ENCODE assay signal across 8 mouse cellular contexts in genomic region chr10:81192270-81192967, GRCm38 (mm10). TPM values are rescaled to one million over a fixed set of nuclear protein-coding genes. Genes with fewer than 3 reads are reported as not detected.
DNase-seq lines count a peak whose midpoint lies in the region; ATAC-seq and TF ChIP-seq lines count a peak whose summit lies in the region.

No protein-coding gene starts in this region.

- peaks cover 13% of the 10 kb centered on the region for H3K4me1 ChIP-seq in forebrain, embryonic 11.5 days (replicated peaks; ENCODE audit: control insufficient read depth, insufficient read depth, low read length)
- peaks cover 14% of the 10 kb centered on the region; the same call in 1 of the 2 replicates for H3K4me1 ChIP-seq in heart, postnatal 0 days (ENCODE audit: control insufficient read depth, insufficient read depth)
- peaks cover 0 to 15% of the 10 kb centered on the region in 2 experiments; a peak in 3 of 4 replicates for H3K4me1 ChIP-seq in liver, embryonic 14.5 days (replicated peaks; ENCODE audit: control insufficient read depth in 2 of 2, insufficient read depth in 2 of 2, low read length in 1 of 2)

- no peak for TF ChIP-seq CTCF in brain, embryonic 14.5 days (IDR thresholded peaks at IDR 0.05; ENCODE audit: borderline replicate concordance, extremely low read depth, insufficient read depth, insufficient read length)
- no peak for TF ChIP-seq CTCF in heart, postnatal 0 days (IDR thresholded peaks at IDR 0.05; ENCODE audit: low read depth)
- TF ChIP-seq CTCF in liver, embryonic 14.5 days (IDR thresholded peaks at IDR 0.05; ENCODE audit: low read depth) = no peak

- peak overlapping the region; percentile 97 for H3K4me2 ChIP-seq in forebrain, embryonic 11.5 days (ENCODE audit: low read depth, low read length, severe bottlenecking)
- peak overlapping the region; percentile 69 for H3K4me2 ChIP-seq in heart, postnatal 0 days (ENCODE audit: low read depth, low read length)
- peak overlapping the region; percentile 72 for H3K4me2 ChIP-seq in liver, embryonic 14.5 days (ENCODE audit: low read depth)

- H3K4me3 ChIP-seq in forebrain, embryonic 11.5 days (ENCODE audit: low read depth, low read length) = peak overlapping the region; percentile 54
- H3K4me3 ChIP-seq in heart, postnatal 0 days (ENCODE audit: low read depth, low read length) = peak overlapping the region; percentile 54
- peak overlapping the region; percentile 55 to 62 for H3K4me3 ChIP-seq in liver, embryonic 14.5 days (ENCODE audit: insufficient read depth in 1 of 2, low read depth in 2 of 2, low read length in 2 of 2)

- no peaks in the 10 kb centered on the region for H3K9me3 ChIP-seq in forebrain, embryonic 11.5 days (ENCODE audit: control insufficient read depth, low read length)
- no peaks in the 10 kb centered on the region for H3K9me3 ChIP-seq in heart, postnatal 0 days (replicated peaks; ENCODE audit: control insufficient read depth, low read length)
- no peaks in the 10 kb centered on the region for H3K9me3 ChIP-seq in liver, embryonic 14.5 days (ENCODE audit: control insufficient read depth, low read length)

- H3K9ac ChIP-seq in forebrain, embryonic 11.5 days (ENCODE audit: low read length) = peak overlapping the region; percentile 73
- peak overlapping the region; percentile 55 for H3K9ac ChIP-seq in heart, postnatal 0 days (replicated peaks; ENCODE audit: low read depth, low read length)
- H3K9ac ChIP-seq in liver, embryonic 14.5 days (replicated peaks) = peak overlapping the region; percentile 59

- TF ChIP-seq POLR2A in brain, embryonic 14.5 days (IDR thresholded peaks at IDR 0.05; ENCODE audit: borderline replicate concordance, extremely low read depth, insufficient read depth, insufficient read length, poor library complexity, severe bottlenecking) = peak; percentile 64

- ATAC-seq in forebrain, embryonic 11.5 days (replicated peaks; ENCODE audit: low FRiP score) = peak; percentile 81
- ATAC-seq in heart, postnatal 0 days (ENCODE audit: insufficient read depth, low read depth) = peak; percentile 70
- peak; percentile 88 for ATAC-seq in liver, embryonic 14.5 days (ENCODE audit: insufficient read depth)

- no peaks in the 10 kb centered on the region; the same call in 1 of the 2 replicates for H3K36me3 ChIP-seq in forebrain, embryonic 11.5 days (ENCODE audit: control insufficient read depth, insufficient read depth, low read length)
- 0 out of 2 replicates have a peak, but pooled peaks cover 12% of the 10 kb centered on the region for H3K36me3 ChIP-seq in heart, postnatal 0 days (replicated peaks; ENCODE audit: control insufficient read depth, insufficient read depth, low read length)
- peaks cover 5% of the 10 kb centered on the region for H3K36me3 ChIP-seq in liver, embryonic 14.5 days (replicated peaks; ENCODE audit: control insufficient read depth, insufficient read depth, low read depth)

- H3K27ac ChIP-seq in forebrain, embryonic 11.5 days (ENCODE audit: low read depth, low read length) = peak overlapping the region; percentile 74
- H3K27ac ChIP-seq in heart, postnatal 0 days (ENCODE audit: low read depth) = peak overlapping the region; percentile 98
- no peak overlapping the region for H3K27ac ChIP-seq in liver, embryonic 14.5 days

- H3K27me3 ChIP-seq in forebrain, embryonic 11.5 days (ENCODE audit: control insufficient read depth, insufficient read depth, low read length) = peaks cover 26% of the 10 kb centered on the region
- no peaks in the 10 kb centered on the region for H3K27me3 ChIP-seq in heart, postnatal 0 days (ENCODE audit: control insufficient read depth, insufficient read depth, low read length)
- peaks cover 35% of the 10 kb centered on the region for H3K27me3 ChIP-seq in liver, embryonic 14.5 days (ENCODE audit: control insufficient read depth, insufficient read depth, low read length)

- under 1% methylated on average over 91 of the region's 93 CpGs for WGBS in forebrain, embryonic 11.5 days
- under 1% methylated on average over 91 of the region's 93 CpGs for WGBS in heart, postnatal 0 days
- WGBS in liver, embryonic 14.5 days (ENCODE audit: insufficient replicate concordance) = 1% methylated on average over 90 of the region's 93 CpGs

- no peak for TF ChIP-seq EP300 in heart, postnatal 0 days (IDR thresholded peaks at IDR 0.05; ENCODE audit: low read depth)
- no peak for TF ChIP-seq EP300 in liver, embryonic 14.5 days (IDR thresholded peaks at IDR 0.05; ENCODE audit: low read depth)

- DNase-seq in CD4-positive helper T cell, adult 2 months (ENCODE audit: low read depth, low spot score) = peak; percentile 95
- peak; percentile 95 for DNase-seq in brain, embryonic 14.5 days (ENCODE audit: low read depth)
- DNase-seq in forebrain, embryonic 11.5 days (ENCODE audit: low spot score) = peak; percentile 86
- DNase-seq in heart, postnatal 0 days (ENCODE audit: low spot score) = peak; percentile 90
- DNase-seq in kidney, postnatal 36 days = peak; percentile 78 to 91
- DNase-seq in liver, embryonic 14.5 days (ENCODE audit: low read depth in 3 of 3, low spot score in 3 of 3) = peak in 2 of 3 experiments; percentile 64 to 66
- DNase-seq in neural tube, embryonic 10.5 days (ENCODE audit: extremely low spot score, low spot score) = peak; percentile 81
- DNase-seq in telencephalon, adult 2 months (ENCODE audit: low read depth, low spot score) = peak; percentile 84

RNA-seq across cellular contexts. Expression of gene 4930442H23Rik, which starts 8.8 kb away (rescaled TPM):
- polyA plus RNA-seq in brain, embryonic 14.5 days (2012; rRNA removed) = not detected in 2 replicates
- polyA plus RNA-seq in forebrain, embryonic 11.5 days (2014; fragmentation: Nextera tagmentation; extraction: Ambion mirVana) = not detected in 2 replicates
- not detected in 2 replicates for total RNA-seq in heart, postnatal 0 days (2014; rRNA removed; ENCODE audit: low replicate concordance)
- 0.12 TPM in 1 of 2 replicates, not detected in the other for polyA plus RNA-seq in heart, postnatal 0 days (2015; fragmentation: Nextera tagmentation; extraction: Ambion mirVana)
- polyA plus RNA-seq in liver, embryonic 14.5 days (2012; rRNA removed) = not detected in 2 replicates
- not detected in 2 replicates for polyA plus RNA-seq in liver, embryonic 14.5 days (2014; fragmentation: Nextera tagmentation; extraction: Ambion mirVana)

RNA-seq across cellular contexts. Expression of gene Nmrk2, which starts 9.4 kb away (rescaled TPM):
- 0.18 and 0.21 TPM in 2 replicates for polyA plus RNA-seq in brain, embryonic 14.5 days (2012; rRNA removed)
- not detected in 2 replicates for polyA plus RNA-seq in forebrain, embryonic 11.5 days (2014; fragmentation: Nextera tagmentation; extraction: Ambion mirVana)
- 30.5 and 35.2 TPM in 2 replicates for total RNA-seq in heart, postnatal 0 days (2014; rRNA removed; ENCODE audit: low replicate concordance)
- 13.0 and 14.2 TPM in 2 replicates for polyA plus RNA-seq in heart, postnatal 0 days (2015; fragmentation: Nextera tagmentation; extraction: Ambion mirVana)
- polyA plus RNA-seq in liver, embryonic 14.5 days (2012; rRNA removed) = not detected in 2 replicates
- polyA plus RNA-seq in liver, embryonic 14.5 days (2014; fragmentation: Nextera tagmentation; extraction: Ambion mirVana) = not detected in 2 replicates

RNA-seq across cellular contexts. Expression of gene Dapk3, which starts 9.6 kb away (rescaled TPM):
- 82.3 and 88.4 TPM in 2 replicates for polyA plus RNA-seq in brain, embryonic 14.5 days (2012; rRNA removed)
- polyA plus RNA-seq in forebrain, embryonic 11.5 days (2014; fragmentation: Nextera tagmentation; extraction: Ambion mirVana) = 54.8 and 59.3 TPM in 2 replicates
- total RNA-seq in heart, postnatal 0 days (2014; rRNA removed; ENCODE audit: low replicate concordance) = 56.5 and 72.7 TPM in 2 replicates
- 29.0 and 31.7 TPM in 2 replicates for polyA plus RNA-seq in heart, postnatal 0 days (2015; fragmentation: Nextera tagmentation; extraction: Ambion mirVana)
- 16.6 and 17.6 TPM in 2 replicates for polyA plus RNA-seq in liver, embryonic 14.5 days (2012; rRNA removed)
- 13.0 and 16.5 TPM in 2 replicates for polyA plus RNA-seq in liver, embryonic 14.5 days (2014; fragmentation: Nextera tagmentation; extraction: Ambion mirVana)

RNA-seq across cellular contexts. Expression of gene Eef2, which starts 16.0 kb away (rescaled TPM):
- 1,504 and 1,952 TPM in 2 replicates for polyA plus RNA-seq in brain, embryonic 14.5 days (2012; rRNA removed)
- polyA plus RNA-seq in forebrain, embryonic 11.5 days (2014; fragmentation: Nextera tagmentation; extraction: Ambion mirVana) = 467 and 501 TPM in 2 replicates
- total RNA-seq in heart, postnatal 0 days (2014; rRNA removed; ENCODE audit: low replicate concordance) = 1,828 and 2,004 TPM in 2 replicates
- 353 and 370 TPM in 2 replicates for polyA plus RNA-seq in heart, postnatal 0 days (2015; fragmentation: Nextera tagmentation; extraction: Ambion mirVana)
- 476 and 570 TPM in 2 replicates for polyA plus RNA-seq in liver, embryonic 14.5 days (2012; rRNA removed)
- 233 and 270 TPM in 2 replicates for polyA plus RNA-seq in liver, embryonic 14.5 days (2014; fragmentation: Nextera tagmentation; extraction: Ambion mirVana)

RNA-seq across cellular contexts. Expression of gene Pias4, which starts 24.7 kb away (rescaled TPM):
- polyA plus RNA-seq in brain, embryonic 14.5 days (2012; rRNA removed) = 38.4 and 47.8 TPM in 2 replicates
- 54.0 and 65.0 TPM in 2 replicates for polyA plus RNA-seq in forebrain, embryonic 11.5 days (2014; fragmentation: Nextera tagmentation; extraction: Ambion mirVana)
- total RNA-seq in heart, postnatal 0 days (2014; rRNA removed; ENCODE audit: low replicate concordance) = 14.4 and 19.6 TPM in 2 replicates
- 19.8 and 20.7 TPM in 2 replicates for polyA plus RNA-seq in heart, postnatal 0 days (2015; fragmentation: Nextera tagmentation; extraction: Ambion mirVana)
- 11.2 and 13.2 TPM in 2 replicates for polyA plus RNA-seq in liver, embryonic 14.5 days (2012; rRNA removed)
- polyA plus RNA-seq in liver, embryonic 14.5 days (2014; fragmentation: Nextera tagmentation; extraction: Ambion mirVana) = 14.9 and 19.0 TPM in 2 replicates

Comparison
In these comparisons a context has a peak if more than half of its experiments do, and no peak if none do; other contexts are left out.
1. RNA of gene Nmrk2, which starts 9.4 kb away (polyA plus RNA-seq): 13.0 to 14.2 TPM in heart, postnatal 0 days; 0.18 to 0.21 TPM in brain, embryonic 14.5 days, not detected in forebrain, embryonic 11.5 days and not detected in liver, embryonic 14.5 days; every median in the first group is over 10 times any median in the second.
2. Peak in every context shown above with its lines, with median percentiles within 50 percentile points of each other: DNase-seq, ATAC-seq, H3K4me2 ChIP-seq, H3K4me3 ChIP-seq and H3K9ac ChIP-seq.